Mouse (Mus musculus) liver, postnatal 0 days (tissue): Measurements from ENCODE around the gene Dad1. TPM values are rescaled to one million over a fixed set of nuclear protein-coding genes. Genes with fewer than 3 reads are reported as not detected.

Experiments
- ATAC-seq: fragments of 200-750 bp; cut with Nextera tagmentation; 2 replicates; pipeline ENCODE4 v1.8.0; 2017; ENCODE audit warnings: mild to moderate bottlenecking, moderate library complexity
- DNase-seq: peaks from one replicate; pipeline ENCODE4 v3.0.0-alpha.2; 2016
- H3K27ac ChIP-seq: fragments of 300-500 bp; sonication (generic); 2 replicates; pipeline ENCODE4 v1.5.1; 2014; ENCODE audit warnings: antibody characterized with exemption, moderate library complexity, mild to moderate bottlenecking, low read depth
- H3K27me3 ChIP-seq: fragments of 300-500 bp; sonication (generic); 2 replicates; pipeline ENCODE4 v1.6.1; 2014; ENCODE audit warnings: low read length, control low read depth, mixed read lengths; ENCODE audit not compliant: insufficient read depth
- H3K36me3 ChIP-seq: fragments of 300-500 bp; sonication (generic); replicated peaks from 2 replicates; pipeline ENCODE4 v1.6.1; 2014; ENCODE audit warnings: mild to moderate bottlenecking, control low read depth, low read length, moderate library complexity, mixed read lengths; ENCODE audit not compliant: insufficient read depth
- H3K4me1 ChIP-seq: fragments of 300-500 bp; sonication (generic); 2 replicates; pipeline ENCODE4 v1.6.1; 2014; ENCODE audit warnings: antibody characterized with exemption, mild to moderate bottlenecking, control low read depth; ENCODE audit not compliant: insufficient read depth
- H3K4me2 ChIP-seq: fragments of 300-500 bp; sonication (generic); 2 replicates; pipeline ENCODE4 v1.6.1; 2014; ENCODE audit warnings: low read depth, mild to moderate bottlenecking, low read length, moderate library complexity, mixed read lengths
- H3K4me3 ChIP-seq: fragments of 300-500 bp; sonication (generic); 2 replicates; pipeline ENCODE4 v1.5.1; 2014; ENCODE audit warnings: low read depth, low read length
- H3K9ac ChIP-seq: fragments of 300-500 bp; sonication (generic); replicated peaks from 2 replicates; pipeline ENCODE4 v1.6.1; 2014; ENCODE audit warnings: mild to moderate bottlenecking, moderate library complexity
- H3K9me3 ChIP-seq: fragments of 300-500 bp; sonication (generic); 2 replicates; pipeline ENCODE4 v1.6.1; 2016; ENCODE audit warnings: mild to moderate bottlenecking, control low read depth, low read length, mixed read lengths
- CTCF ChIP-seq: sonication (generic); IDR thresholded peaks from 2 replicates; pipeline ENCODE4 v1.5.1; 2016; ENCODE audit warnings: antibody characterized with exemption, low read depth
- EP300 ChIP-seq: IDR thresholded peaks from 2 replicates; pipeline ENCODE4 v1.6.1; 2016; ENCODE audit warnings: antibody characterized with exemption, low read depth, mild to moderate bottlenecking
- WGBS: fragments of 180-500 bp; shearing (Covaris S2); extraction: QIAGEN DNeasy Blood & Tissue Kit; methylation state at CpG from one replicate; pipeline ENCODE4 v1.1.7; 2014; ENCODE audit not compliant: insufficient replicate concordance; 5-methylcytosine and 5-hydroxymethylcytosine counted together
- polyA plus RNA-seq: library from polyadenylated mRNA; unstranded; fragments of >200 nt; fragmentation: Nextera tagmentation; extraction: Ambion mirVana; gene quantifications from 2 replicates; pipeline ENCODE4 v1.2.1, GENCODE M21; 2015

The Dad1 gene
- polyA plus RNA-seq, 1 experiment from 2014 or later: 226 TPM

DNA sequence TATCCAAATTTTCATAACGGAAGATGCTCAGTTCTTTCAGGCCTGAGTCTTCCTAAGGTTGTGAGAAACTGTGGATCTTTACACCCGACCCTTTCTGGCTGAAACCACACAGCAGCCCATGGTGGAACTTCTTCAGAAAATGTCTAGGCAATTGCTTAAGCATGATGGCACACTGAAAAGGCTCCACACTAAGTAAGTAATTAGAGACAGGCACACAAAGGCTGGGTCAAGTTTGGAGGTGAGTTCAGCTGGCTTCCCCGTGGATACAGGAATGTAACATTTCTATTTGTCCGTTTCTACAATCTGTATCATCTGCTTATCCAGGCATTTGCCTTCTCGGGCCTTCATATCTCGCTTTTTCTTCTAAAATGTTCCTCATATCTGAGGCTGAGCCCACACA lies 66.7 kb downstream of the Dad1 start:
- H3K4me3 ChIP-seq: no peak overlapping the region
- TF ChIP-seq CTCF: no peak
- TF ChIP-seq EP300: no peak
- H3K36me3 ChIP-seq: no peaks in the 10 kb centered on the region
- 69% methylated on average over 6 of the region's 6 CpGs for WGBS
- H3K9me3 ChIP-seq: no peaks in the 10 kb centered on the region
- no peaks in the 10 kb centered on the region for H3K4me1 ChIP-seq
- H3K27ac ChIP-seq: no peak overlapping the region
- H3K4me2 ChIP-seq: no peak overlapping the region
- ATAC-seq (no peak), DNase-seq (no peak)
- no peaks in the 10 kb centered on the region for H3K27me3 ChIP-seq
- H3K9ac ChIP-seq: no peak overlapping the region

Other genes starting within 250 kb of the Dad1 start
- gene Abhd4, start 84 bp upstream of the Dad1 start, polyA plus RNA-seq: 15.9 and 17.1 TPM in 2 replicates
- gene Olfr49, start 30.8 kb upstream of the Dad1 start, polyA plus RNA-seq: not detected in 2 replicates
- gene Oxa1l, start 106.7 kb upstream of the Dad1 start, polyA plus RNA-seq: 27.4 and 28.9 TPM in 2 replicates
- 5.0 and 5.1 TPM in 2 replicates for gene Slc7a7, start 163.7 kb upstream of the Dad1 start, polyA plus RNA-seq
- 261 and 284 TPM in 2 replicates for gene Mrpl52, start 172.8 kb upstream of the Dad1 start, polyA plus RNA-seq
- 38.1 and 39.8 TPM in 2 replicates for gene Mmp14, start 177.5 kb upstream of the Dad1 start, polyA plus RNA-seq
- 20.9 and 25.3 TPM in 2 replicates for gene Lrp10, start 210.0 kb upstream of the Dad1 start, polyA plus RNA-seq
- gene Rem2, start 222.0 kb upstream of the Dad1 start, polyA plus RNA-seq: 0.66 and 0.87 TPM in 2 replicates